Mouse (Mus musculus): Measurements from ENCODE around the gene Emilin1. TPM values are rescaled to one million over a fixed set of nuclear protein-coding genes. Genes with fewer than 3 reads are reported as not detected.

The Emilin1 gene
- polyA plus RNA-seq (2015; fragmentation: Nextera tagmentation; extraction: Ambion mirVana) = 133 and 147 TPM in 2 replicates

GRCm38 (mm10) chr5:30913060-30913841 is at the start of gene Emilin1:
Emilin1 (plus strand) TSS chr5:30913402.

GRCm38 (mm10) chr5:30867712-30868111 is 45.5 kb upstream of the Emilin1 start, which contains the start of gene Tmem214:
Tmem214 (plus strand) TSS chr5:30868012.

GRCm38 (mm10) chr5:30888337-30889087 is 24.7 kb upstream of the Emilin1 start, which contains the start of gene Agbl5:
Agbl5 (plus strand) TSS chr5:30888694.

GRCm38 (mm10) chr5:30907413-30908059 is 5.7 kb upstream of the Emilin1 start, which contains the start of gene Ost4:
Ost4 (minus strand) TSS chr5:30907788.

GRCm38 (mm10) chr5:30921256-30922033 is 8.2 kb downstream of the Emilin1 start, which contains the start of gene Khk:
Khk (plus strand) TSS chr5:30921431.

GRCm38 (mm10) chr5:30944956-30945781 is 32.0 kb downstream of the Emilin1 start, which contains the start of gene Cgref1:
Cgref1 (minus strand) TSS chr5:30945591.

GRCm38 (mm10) chr5:30959966-30960501 is 46.8 kb downstream of the Emilin1 start, which contains the start of gene Preb:
Preb (minus strand) TSS chr5:30960361.

GRCm38 (mm10) chr5:30968416-30968815 is 55.2 kb downstream of the Emilin1 start, which contains the start of gene Tcf23:
Tcf23 (plus strand) TSS chr5:30968662.

Other genes with a start within 250 kb of the Emilin1 start
- 63.8 and 67.7 TPM in 2 replicates for gene Cenpa, start 246.6 kb upstream of the Emilin1 start, polyA plus RNA-seq (2015; fragmentation: Nextera tagmentation; extraction: Ambion mirVana)
- gene Dpysl5, start 201.8 kb upstream of the Emilin1 start, polyA plus RNA-seq (2015; fragmentation: Nextera tagmentation; extraction: Ambion mirVana) = 0.47 and 0.48 TPM in 2 replicates
- 24.5 TPM in 2 replicates for gene Mapre3, start 98.8 kb upstream of the Emilin1 start, polyA plus RNA-seq (2015; fragmentation: Nextera tagmentation; extraction: Ambion mirVana)
- gene Tmem214, start 45.4 kb upstream of the Emilin1 start, polyA plus RNA-seq (2015; fragmentation: Nextera tagmentation; extraction: Ambion mirVana) = 55.2 and 70.2 TPM in 2 replicates
- 5.8 and 6.7 TPM in 2 replicates for gene Agbl5, start 24.7 kb upstream of the Emilin1 start, polyA plus RNA-seq (2015; fragmentation: Nextera tagmentation; extraction: Ambion mirVana)
- 525 and 535 TPM in 2 replicates for gene Ost4, start 5.6 kb upstream of the Emilin1 start, polyA plus RNA-seq (2015; fragmentation: Nextera tagmentation; extraction: Ambion mirVana)
- gene Khk, start 8.0 kb downstream of the Emilin1 start, polyA plus RNA-seq (2015; fragmentation: Nextera tagmentation; extraction: Ambion mirVana) = 16.8 and 20.7 TPM in 2 replicates
- 9.9 and 13.8 TPM in 2 replicates for gene Cgref1, start 32.2 kb downstream of the Emilin1 start, polyA plus RNA-seq (2015; fragmentation: Nextera tagmentation; extraction: Ambion mirVana)
- gene Preb, start 47.0 kb downstream of the Emilin1 start, polyA plus RNA-seq (2015; fragmentation: Nextera tagmentation; extraction: Ambion mirVana) = 76.4 and 81.5 TPM in 2 replicates
- 0.29 and 0.53 TPM in 2 replicates for gene Tcf23, start 55.3 kb downstream of the Emilin1 start, polyA plus RNA-seq (2015; fragmentation: Nextera tagmentation; extraction: Ambion mirVana)
- gene Atraid, start 134.9 kb downstream of the Emilin1 start, polyA plus RNA-seq (2015; fragmentation: Nextera tagmentation; extraction: Ambion mirVana) = 208 and 234 TPM in 2 replicates
- 7.6 and 8.1 TPM in 2 replicates for gene Slc5a6, start 135.5 kb downstream of the Emilin1 start, polyA plus RNA-seq (2015; fragmentation: Nextera tagmentation; extraction: Ambion mirVana)
- gene Cad, start 141.4 kb downstream of the Emilin1 start, polyA plus RNA-seq (2015; fragmentation: Nextera tagmentation; extraction: Ambion mirVana) = 7.7 and 8.9 TPM in 2 replicates
- not detected in 2 replicates for gene Dnajc5g, start 192.9 kb downstream of the Emilin1 start, polyA plus RNA-seq (2015; fragmentation: Nextera tagmentation; extraction: Ambion mirVana)
- not detected in 2 replicates for gene Slc30a3, start 194.8 kb downstream of the Emilin1 start, polyA plus RNA-seq (2015; fragmentation: Nextera tagmentation; extraction: Ambion mirVana)
- gene Trim54, start 203.3 kb downstream of the Emilin1 start, polyA plus RNA-seq (2015; fragmentation: Nextera tagmentation; extraction: Ambion mirVana) = not detected in 2 replicates
- not detected in 2 replicates for gene Ucn, start 225.4 kb downstream of the Emilin1 start, polyA plus RNA-seq (2015; fragmentation: Nextera tagmentation; extraction: Ambion mirVana)
- 60.7 and 61.3 TPM in 2 replicates for gene Mpv17, start 240.8 kb downstream of the Emilin1 start, polyA plus RNA-seq (2015; fragmentation: Nextera tagmentation; extraction: Ambion mirVana)

Data from urinary bladder, postnatal 0 days (tissue).